Mouse (Mus musculus): Measurements from ENCODE around the gene Nxnl1. TPM values are rescaled to one million over a fixed set of nuclear protein-coding genes. Genes with fewer than 3 reads are reported as not detected.

The Nxnl1 gene
- polyA plus RNA-seq, 1 experiment from 2014 or later, result 0.10 TPM

DNA sequence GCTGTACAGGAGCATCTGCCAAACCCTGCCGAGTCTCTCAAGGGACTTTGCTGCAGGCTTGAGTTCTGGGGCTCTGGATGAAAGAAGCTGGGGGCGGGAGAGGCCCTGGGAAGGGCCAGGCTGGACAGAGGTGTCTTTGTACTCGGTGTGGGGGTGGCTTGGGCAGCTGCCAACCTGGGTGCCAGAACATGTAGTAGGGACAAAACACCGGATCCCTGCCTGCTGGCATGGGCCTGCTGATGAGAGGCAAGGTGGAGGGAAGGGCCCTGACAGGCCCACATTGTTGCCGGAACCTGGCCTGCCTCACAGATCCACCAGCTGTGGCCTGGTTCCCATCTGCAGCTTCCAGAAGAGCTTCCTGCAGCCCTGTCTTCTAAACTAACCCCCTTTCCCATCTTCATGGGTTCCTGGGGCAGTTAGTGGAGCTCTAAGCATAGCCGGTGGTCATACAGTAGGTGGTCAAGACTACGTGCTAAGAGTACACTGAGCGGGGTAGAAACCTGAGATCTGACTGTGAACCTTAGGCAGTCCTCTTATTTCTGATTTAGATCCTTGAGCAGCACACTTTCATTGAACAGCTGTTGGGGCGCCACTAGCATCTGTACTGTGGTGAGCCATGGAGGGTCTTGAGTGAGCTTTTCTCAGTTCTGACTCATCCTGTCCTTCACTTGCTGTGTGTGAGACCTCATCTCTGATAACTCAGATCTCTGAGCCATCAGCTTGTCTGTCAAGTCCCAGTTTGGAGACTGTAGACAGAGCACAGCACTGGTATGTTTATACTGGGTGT lies 6.6 kb upstream of the Nxnl1 start:
- Histone ChIP-seq H3K36me3 (ENCODE audit: control insufficient read depth, insufficient read depth, low read length) (no peaks in the 10 kb centered on the region), H3K27me3 (ENCODE audit: control insufficient read depth, insufficient read depth, low read depth, low read length) (no peaks in the 10 kb centered on the region), H3K4me2 (ENCODE audit: low read depth, low read length) (no peak overlapping the region), H3K9me3 (ENCODE audit: control insufficient read depth, low read length) (no peaks in the 10 kb centered on the region), H3K4me3 (ENCODE audit: low read length) (no peak overlapping the region), H3K27ac (ENCODE audit: low read length) (peak overlapping the region; percentile 60), H3K9ac (ENCODE audit: low read length) (no peak overlapping the region), H3K4me1 (replicated peaks; ENCODE audit: control insufficient read depth, insufficient read depth, low read length) (peaks cover 9% of the 10 kb centered on the region)
- ATAC-seq (ENCODE audit: low read depth), result peak; percentile 5; the same call in 1 of the 2 replicates
- 59% methylated on average over 9 of the region's 9 CpGs for WGBS

GRCm38 (mm10) chr8:71572077-71572476 lies 5.7 kb upstream of the Nxnl1 start:
- Histone ChIP-seq H3K4me3 (ENCODE audit: low read length) (no peak overlapping the region), H3K36me3 (ENCODE audit: control insufficient read depth, insufficient read depth, low read length) (no peaks in the 10 kb centered on the region), H3K4me2 (ENCODE audit: low read depth, low read length) (no peak overlapping the region), H3K9me3 (ENCODE audit: control insufficient read depth, low read length) (no peaks in the 10 kb centered on the region), H3K27me3 (ENCODE audit: control insufficient read depth, insufficient read depth, low read depth, low read length) (no peaks in the 10 kb centered on the region), H3K27ac (ENCODE audit: low read length) (peak overlapping the region; percentile 60; the same call in 1 of the 2 replicates), H3K9ac (ENCODE audit: low read length) (no peak overlapping the region), H3K4me1 (replicated peaks; ENCODE audit: control insufficient read depth, insufficient read depth, low read length) (peaks cover 9% of the 10 kb centered on the region)
- WGBS, result 77% methylated on average over 2 of the region's 2 CpGs
- no peak for ATAC-seq (ENCODE audit: low read depth)

DNA sequence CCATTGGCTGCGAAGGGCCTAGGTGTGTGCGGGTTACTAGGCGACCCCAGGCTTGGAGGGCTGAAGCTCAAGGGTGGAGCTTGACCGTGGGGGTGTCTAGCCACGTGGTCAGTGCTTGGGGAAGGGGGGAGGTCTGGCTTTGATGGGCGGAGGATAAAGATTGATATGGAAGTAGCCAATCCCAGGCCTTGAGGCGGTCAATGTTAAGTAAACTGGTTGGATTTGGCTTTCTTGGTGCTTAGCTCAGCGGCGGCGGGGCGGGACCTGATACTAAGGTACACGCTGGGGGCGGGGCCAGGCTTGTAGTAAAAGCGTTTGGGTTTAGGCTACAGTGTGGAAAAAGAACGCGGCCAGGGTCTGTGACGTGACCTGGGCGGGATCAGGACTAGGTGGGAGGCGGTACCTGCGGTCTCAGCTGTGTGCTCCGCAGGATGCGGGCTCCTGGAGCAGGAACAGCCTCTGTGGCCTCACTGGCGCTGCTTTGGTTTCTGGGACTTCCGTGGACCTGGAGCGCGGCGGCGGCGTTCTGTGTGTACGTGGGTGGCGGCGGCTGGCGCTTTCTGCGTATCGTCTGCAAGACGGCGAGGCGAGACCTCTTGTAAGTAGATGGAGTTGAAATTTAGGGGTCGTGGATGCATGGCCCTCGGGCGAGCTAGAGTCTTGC lies 4.0 kb upstream of the Nxnl1 start:
- under 1% methylated on average over 41 of the region's 41 CpGs for WGBS
- peak overlapping the region; percentile 85 for H3K27ac ChIP-seq (ENCODE audit: low read length)
- H3K4me1 ChIP-seq (replicated peaks; ENCODE audit: control insufficient read depth, insufficient read depth, low read length), result peaks cover 9% of the 10 kb centered on the region
- ATAC-seq (ENCODE audit: low read depth), result peak; percentile 87
- peak overlapping the region; percentile 74 for H3K4me2 ChIP-seq (ENCODE audit: low read depth, low read length)
- peak overlapping the region; percentile 67 for H3K9ac ChIP-seq (ENCODE audit: low read length)
- no peaks in the 10 kb centered on the region for H3K36me3 ChIP-seq (ENCODE audit: control insufficient read depth, insufficient read depth, low read length)
- peak overlapping the region; percentile 62 for H3K4me3 ChIP-seq (ENCODE audit: low read length)
- H3K9me3 ChIP-seq (ENCODE audit: control insufficient read depth, low read length), result no peaks in the 10 kb centered on the region
- no peaks in the 10 kb centered on the region for H3K27me3 ChIP-seq (ENCODE audit: control insufficient read depth, insufficient read depth, low read depth, low read length)

- Histone ChIP-seq H3K4me3 (ENCODE audit: low read length) (peak overlapping the region; percentile 62), H3K27me3 (ENCODE audit: control insufficient read depth, insufficient read depth, low read depth, low read length) (no peaks in the 10 kb centered on the region), H3K36me3 (ENCODE audit: control insufficient read depth, insufficient read depth, low read length) (no peaks in the 10 kb centered on the region), H3K9ac (ENCODE audit: low read length) (peak overlapping the region; percentile 70), H3K9me3 (ENCODE audit: control insufficient read depth, low read length) (no peaks in the 10 kb centered on the region), H3K4me1 (replicated peaks; ENCODE audit: control insufficient read depth, insufficient read depth, low read length) (peaks cover 9% of the 10 kb centered on the region), H3K4me2 (ENCODE audit: low read depth, low read length) (peak overlapping the region; percentile 74), H3K27ac (ENCODE audit: low read length) (peak overlapping the region; percentile 91)
- under 1% methylated on average over 51 of the region's 51 CpGs for WGBS
- peak; percentile 77 for ATAC-seq (ENCODE audit: low read depth)
Measured at GRCm38 (mm10) chr8:71569366-71570290, 3.2 kb upstream of the Nxnl1 start.

- ATAC-seq (ENCODE audit: low read depth), result no peak
- Histone ChIP-seq H3K27ac (ENCODE audit: low read length) (peak overlapping the region; percentile 91), H3K4me3 (ENCODE audit: low read length) (peak overlapping the region; percentile 62), H3K36me3 (ENCODE audit: control insufficient read depth, insufficient read depth, low read length) (no peaks in the 10 kb centered on the region), H3K4me1 (replicated peaks; ENCODE audit: control insufficient read depth, insufficient read depth, low read length) (peaks cover 9% of the 10 kb centered on the region), H3K9ac (ENCODE audit: low read length) (peak overlapping the region; percentile 70), H3K4me2 (ENCODE audit: low read depth, low read length) (peak overlapping the region; percentile 74), H3K9me3 (ENCODE audit: control insufficient read depth, low read length) (0 out of 2 replicates have a peak, but pooled peaks cover 2% of the 10 kb centered on the region), H3K27me3 (ENCODE audit: control insufficient read depth, insufficient read depth, low read depth, low read length) (no peaks in the 10 kb centered on the region)
- WGBS, result 30% methylated on average over 6 of the region's 6 CpGs
Measured at GRCm38 (mm10) chr8:71568941-71569340, 2.5 kb upstream of the Nxnl1 start.

DNA sequence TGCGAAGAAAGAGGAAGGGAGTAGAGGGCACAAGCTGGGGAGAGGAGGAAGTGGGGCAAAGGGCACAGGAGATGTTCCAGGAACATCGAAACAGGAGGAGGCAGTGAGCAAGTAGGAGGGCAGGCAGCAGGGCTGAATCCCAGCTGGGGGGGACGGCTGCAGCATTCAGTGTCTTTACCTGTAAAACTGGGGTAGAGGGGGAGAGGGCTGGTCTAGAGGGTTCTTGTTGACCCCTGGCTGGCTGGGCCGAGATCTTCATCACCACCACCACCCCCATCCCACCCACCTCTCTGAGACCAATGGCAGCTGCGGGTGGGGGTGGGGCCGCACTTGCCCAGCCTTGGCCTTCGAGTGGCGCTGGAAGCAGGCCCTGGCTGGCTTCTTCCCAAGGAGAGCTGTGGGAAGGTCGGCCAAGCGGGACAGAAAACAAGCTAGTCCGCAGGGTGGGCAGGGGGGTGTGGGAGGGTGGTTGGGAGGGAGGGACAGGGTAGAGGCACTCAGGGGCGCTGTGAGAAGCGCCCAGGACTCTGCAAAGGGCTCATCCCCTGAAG lies 2.1 kb upstream of the Nxnl1 start, which contains the start of gene Slc27a1:
TSS of gene Slc27a1 (plus strand) at position 496 of the 551 bp plus-strand sequence.
- Histone ChIP-seq H3K27ac (ENCODE audit: low read length) (peak within 1 kb of the TSS; percentile 91), H3K9me3 (ENCODE audit: control insufficient read depth, low read length) (0 out of 2 replicates have a peak, but pooled peaks cover 2% of the 10 kb centered on the region), H3K9ac (ENCODE audit: low read length) (peak within 1 kb of the TSS; percentile 70), H3K4me2 (ENCODE audit: low read depth, low read length) (peak within 1 kb of the TSS; percentile 74), H3K36me3 (ENCODE audit: control insufficient read depth, insufficient read depth, low read length) (no peaks in the 10 kb centered on the region), H3K4me3 (ENCODE audit: low read length) (peak within 1 kb of the TSS; percentile 62), H3K4me1 (replicated peaks; ENCODE audit: control insufficient read depth, insufficient read depth, low read length) (peaks cover 9% of the 10 kb centered on the region), H3K27me3 (ENCODE audit: control insufficient read depth, insufficient read depth, low read depth, low read length) (no peaks in the 10 kb centered on the region)
- no peak for ATAC-seq (ENCODE audit: low read depth)
- WGBS, result 11% methylated on average over 13 of the region's 13 CpGs

DNA sequence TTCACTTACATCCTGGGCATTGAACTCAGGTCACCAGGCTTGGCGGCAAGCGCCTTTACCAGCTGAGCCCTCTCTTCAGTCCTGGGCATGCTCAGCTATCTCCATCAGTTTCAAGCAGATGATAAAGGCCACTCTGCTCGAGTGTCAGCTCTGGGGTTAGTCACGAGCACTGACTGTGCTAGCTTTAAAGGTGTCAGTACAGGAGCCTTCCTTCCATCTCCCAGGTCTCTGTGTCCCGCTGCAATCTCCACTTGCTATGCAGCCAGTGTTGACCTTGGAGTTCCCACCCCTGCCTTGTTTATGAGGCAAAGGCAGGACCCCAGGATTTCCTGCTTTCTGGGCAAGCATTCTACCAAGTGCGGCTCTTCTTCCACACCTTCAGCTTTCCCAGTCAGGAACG lies 1.2 kb upstream of the Nxnl1 start:
- 63% methylated on average over 7 of the region's 7 CpGs for WGBS
- no peak overlapping the region for H3K27ac ChIP-seq (ENCODE audit: low read length)

DNA sequence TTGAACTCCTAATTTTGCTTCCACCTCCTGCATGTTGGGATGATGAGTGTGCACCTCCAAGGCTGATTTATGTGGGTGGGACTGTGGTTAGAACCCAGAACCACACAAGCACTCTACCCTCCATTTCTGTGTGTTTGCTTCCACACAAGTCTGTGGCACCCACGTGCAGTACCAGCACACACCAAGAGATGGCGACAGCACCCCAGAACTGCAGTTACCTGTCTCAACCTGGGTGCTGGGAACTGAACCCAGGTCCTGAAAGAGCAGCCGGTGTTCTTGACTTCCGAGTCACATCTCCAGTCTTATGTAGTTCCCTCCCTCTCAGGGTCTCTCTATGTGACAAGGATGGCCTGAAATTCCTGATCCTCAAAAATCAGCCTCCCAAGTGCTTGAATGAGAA lies 2.4 kb downstream of the Nxnl1 start:
- H3K27me3 ChIP-seq (ENCODE audit: control insufficient read depth, insufficient read depth, low read depth, low read length), result peaks cover 25% of the 10 kb centered on the region
- no peak overlapping the region for H3K4me3 ChIP-seq (ENCODE audit: low read length)
- H3K4me2 ChIP-seq (ENCODE audit: low read depth, low read length), result no peak overlapping the region
- 0 out of 2 replicates have a peak, but pooled peaks cover 2% of the 10 kb centered on the region for H3K9me3 ChIP-seq (ENCODE audit: control insufficient read depth, low read length)
- 89% methylated on average over 4 of the region's 4 CpGs for WGBS
- peaks cover 10% of the 10 kb centered on the region for H3K4me1 ChIP-seq (replicated peaks; ENCODE audit: control insufficient read depth, insufficient read depth, low read length)
- no peak for ATAC-seq (ENCODE audit: low read depth)
- H3K36me3 ChIP-seq (ENCODE audit: control insufficient read depth, insufficient read depth, low read length), result no peaks in the 10 kb centered on the region
- no peak overlapping the region for H3K9ac ChIP-seq (ENCODE audit: low read length)
- H3K27ac ChIP-seq (ENCODE audit: low read length), result no peak overlapping the region

More for the DNA sequence above, 1.2 kb upstream of the Nxnl1 start:
- Histone ChIP-seq H3K27me3 (ENCODE audit: control insufficient read depth, insufficient read depth, low read depth, low read length) (peaks cover 4% of the 10 kb centered on the region), H3K9me3 (ENCODE audit: control insufficient read depth, low read length) (0 out of 2 replicates have a peak, but pooled peaks cover 2% of the 10 kb centered on the region), H3K4me1 (replicated peaks; ENCODE audit: control insufficient read depth, insufficient read depth, low read length) (peaks cover 11% of the 10 kb centered on the region), H3K9ac (ENCODE audit: low read length) (no peak overlapping the region), H3K36me3 (ENCODE audit: control insufficient read depth, insufficient read depth, low read length) (no peaks in the 10 kb centered on the region), H3K4me3 (ENCODE audit: low read length) (no peak overlapping the region), H3K4me2 (ENCODE audit: low read depth, low read length) (no peak overlapping the region)
- ATAC-seq (ENCODE audit: low read depth), result no peak
